Mouse (Mus musculus): ENCODE data around the gene Nol6. TPM values are rescaled to one million over a fixed set of nuclear protein-coding genes. Genes with fewer than 3 reads are reported as not detected.
"Not testable (repeated sequence)": the region's sequence is repeated elsewhere in the genome, so short reads cannot be mapped to it uniquely, and the experiment has no call there.

Gene Nol6
- polyA plus RNA-seq, 1 experiment, result 26.3 TPM

DNA sequence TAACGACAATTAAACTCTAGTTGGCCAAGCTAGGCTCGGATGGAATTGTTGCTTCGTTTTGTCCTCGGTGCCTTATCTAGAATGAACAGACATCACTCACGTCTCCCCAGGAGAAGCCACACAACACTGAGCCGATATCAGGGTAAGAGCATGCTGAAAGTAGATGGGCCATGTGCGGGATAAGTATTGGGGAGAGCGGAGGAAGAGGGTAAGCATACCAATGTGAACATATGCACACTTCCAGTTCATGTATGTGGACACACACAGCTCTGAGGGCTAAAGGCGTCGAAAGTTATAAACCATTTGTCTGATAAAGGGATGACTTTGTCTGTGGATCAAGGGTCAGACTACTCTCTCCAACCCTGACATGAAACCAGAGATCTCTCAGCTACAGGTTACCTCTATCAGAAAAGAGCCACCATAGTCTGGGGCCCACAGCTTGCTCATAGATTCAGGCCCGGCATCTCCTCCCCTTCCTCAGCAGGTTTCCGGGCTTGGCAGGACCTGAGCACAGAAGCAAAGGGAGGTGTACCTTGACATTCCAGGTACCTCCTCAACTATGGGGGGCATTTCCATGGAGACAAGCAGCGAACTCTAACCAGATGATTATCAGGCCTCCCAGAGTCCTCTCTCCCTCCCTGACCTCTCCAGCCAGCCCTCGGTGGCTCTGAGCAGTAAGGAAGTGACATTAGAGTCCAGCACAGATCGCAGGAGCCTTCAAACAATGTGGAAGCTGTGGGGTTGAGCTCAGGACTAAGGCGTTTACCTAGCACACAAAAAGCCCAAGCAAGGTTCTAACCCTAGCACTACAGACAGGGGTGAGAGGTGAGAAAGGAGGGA lies 36.6 kb downstream of the Nol6 start:
- Histone ChIP-seq H3K79me2 (ENCODE audit: control insufficient read depth, insufficient read depth) (no peaks in the 10 kb centered on the region), H3K4me2 (ENCODE audit: low read depth) (no peak overlapping the region), H3K27me3 (ENCODE audit: control insufficient read depth, insufficient read depth, insufficient read length) (peaks cover 22% of the 10 kb centered on the region), H3K4me3 (no peak overlapping the region), H3ac (ENCODE audit: control insufficient read depth, insufficient read length) (no peak overlapping the region), H3K36me3 (ENCODE audit: control insufficient read depth, insufficient read depth) (no peaks in the 10 kb centered on the region)
- TF ChIP-seq POLR2AphosphoS2 (IDR thresholded peaks at IDR 0.05; ENCODE audit: insufficient read length, low read depth), result no peak
- TF ChIP-seq TCF12 (IDR thresholded peaks at IDR 0.05; ENCODE audit: insufficient read depth, poor library complexity, severe bottlenecking), result no peak
- TF ChIP-seq CEBPB (IDR thresholded peaks at IDR 0.05; ENCODE audit: insufficient read depth, poor library complexity, severe bottlenecking), result no peak
- no peak for TF ChIP-seq MYOG (IDR thresholded peaks at IDR 0.05; ENCODE audit: control insufficient read depth in 1 of 3, insufficient read depth in 1 of 3, insufficient read length in 2 of 3, low read depth in 2 of 3)
- TF ChIP-seq TCF3 (IDR thresholded peaks at IDR 0.05; ENCODE audit: insufficient read length, low read depth), result no peak
- TF ChIP-seq MYOD1 (IDR thresholded peaks at IDR 0.05; ENCODE audit: control insufficient read depth in 1 of 3, insufficient read length in 2 of 3, low read depth in 2 of 3), result no peak

DNA sequence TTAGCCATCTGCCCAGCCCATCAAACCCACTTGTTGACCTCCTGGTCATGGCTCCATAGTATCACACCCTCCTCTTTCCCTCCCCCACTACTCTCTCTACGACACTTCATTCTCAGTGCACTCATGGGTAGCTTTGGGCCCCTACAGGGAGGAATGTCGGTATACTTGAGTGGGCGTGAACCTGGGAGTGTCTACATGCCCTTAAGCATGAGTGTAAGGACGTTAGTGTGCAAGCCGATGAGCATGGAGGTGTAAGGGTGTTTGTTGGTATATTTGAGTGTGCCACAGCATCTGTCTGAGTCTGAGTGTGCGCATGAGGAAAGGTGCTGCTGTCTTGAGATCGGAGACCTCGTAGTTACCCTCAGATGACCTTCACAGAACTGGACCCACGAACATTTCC lies 37.3 kb downstream of the Nol6 start:
- TF ChIP-seq E2F4 (IDR thresholded peaks at IDR 0.05; ENCODE audit: insufficient read depth) (no peak), MAX (IDR thresholded peaks at IDR 0.05; ENCODE audit: low read depth) (no peak), POLR2AphosphoS2 (IDR thresholded peaks at IDR 0.05; ENCODE audit: insufficient read length, low read depth) (no peak)
- Histone ChIP-seq H3K27me3 (ENCODE audit: control insufficient read depth, insufficient read depth, insufficient read length) (peaks cover 22% of the 10 kb centered on the region), H3K4me2 (ENCODE audit: low read depth) (no peak overlapping the region), H3K4me3 (no peak overlapping the region), H3K36me3 (ENCODE audit: control insufficient read depth, insufficient read depth) (no peaks in the 10 kb centered on the region), H3ac (ENCODE audit: control insufficient read depth, insufficient read length) (no peak overlapping the region), H3K79me2 (ENCODE audit: control insufficient read depth, insufficient read depth) (no peaks in the 10 kb centered on the region)

DNA sequence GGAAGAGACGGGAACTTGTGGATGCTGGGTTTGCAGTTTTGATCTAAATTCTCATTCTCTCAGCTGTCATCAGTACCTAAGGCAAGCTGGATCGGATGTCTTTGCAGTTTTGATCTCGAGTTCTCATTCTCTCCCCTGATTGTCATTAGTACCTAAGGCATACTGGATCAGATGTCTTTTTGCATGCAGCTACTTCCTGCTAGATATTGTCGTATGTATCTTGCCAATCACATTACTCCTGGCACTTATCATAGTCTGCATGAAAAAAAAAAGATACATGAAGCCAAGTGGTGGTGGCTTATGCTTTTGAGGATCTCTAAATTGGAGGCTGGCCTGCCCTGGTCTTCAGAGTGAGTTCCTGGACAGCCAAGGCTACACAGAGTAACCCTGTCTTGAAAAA lies 39.4 kb downstream of the Nol6 start:
- peaks cover 22% of the 10 kb centered on the region for H3K27me3 ChIP-seq (ENCODE audit: control insufficient read depth, insufficient read depth, insufficient read length)
- no peaks in the 10 kb centered on the region for H3K36me3 ChIP-seq (ENCODE audit: control insufficient read depth, insufficient read depth)
- H3K4me2 ChIP-seq (ENCODE audit: low read depth), result no peak overlapping the region
- no peaks in the 10 kb centered on the region for H3K79me2 ChIP-seq (ENCODE audit: control insufficient read depth, insufficient read depth)
- no peak overlapping the region for H3K4me3 ChIP-seq
- TF ChIP-seq MYOG (IDR thresholded peaks at IDR 0.05; ENCODE audit: control insufficient read depth in 1 of 3, insufficient read depth in 1 of 3, insufficient read length in 2 of 3, low read depth in 2 of 3) (no peak), USF1 (IDR thresholded peaks at IDR 0.05; ENCODE audit: low read depth) (no peak), MAX (IDR thresholded peaks at IDR 0.05; ENCODE audit: low read depth) (no peak), E2F4 (IDR thresholded peaks at IDR 0.05; ENCODE audit: insufficient read depth) (no peak), SRF (IDR thresholded peaks at IDR 0.05; ENCODE audit: control insufficient read depth, insufficient read length, low read depth) (no peak), POLR2AphosphoS2 (IDR thresholded peaks at IDR 0.05; ENCODE audit: insufficient read length, low read depth) (no peak), TCF3 (IDR thresholded peaks at IDR 0.05; ENCODE audit: insufficient read length, low read depth) (no peak), POLR2A (IDR thresholded peaks at IDR 0.05; ENCODE audit: insufficient read length, low read depth) (no peak), CEBPB (IDR thresholded peaks at IDR 0.05; ENCODE audit: insufficient read depth, poor library complexity, severe bottlenecking) (no peak), MYOD1 (IDR thresholded peaks at IDR 0.05; ENCODE audit: control insufficient read depth in 1 of 3, insufficient read length in 2 of 3, low read depth in 2 of 3) (no peak), REST (IDR thresholded peaks at IDR 0.05; ENCODE audit: insufficient read depth, insufficient read length) (no peak), TCF12 (IDR thresholded peaks at IDR 0.05; ENCODE audit: insufficient read depth, poor library complexity, severe bottlenecking) (no peak)
- no peak overlapping the region for H3ac ChIP-seq (ENCODE audit: control insufficient read depth, insufficient read length)

DNA sequence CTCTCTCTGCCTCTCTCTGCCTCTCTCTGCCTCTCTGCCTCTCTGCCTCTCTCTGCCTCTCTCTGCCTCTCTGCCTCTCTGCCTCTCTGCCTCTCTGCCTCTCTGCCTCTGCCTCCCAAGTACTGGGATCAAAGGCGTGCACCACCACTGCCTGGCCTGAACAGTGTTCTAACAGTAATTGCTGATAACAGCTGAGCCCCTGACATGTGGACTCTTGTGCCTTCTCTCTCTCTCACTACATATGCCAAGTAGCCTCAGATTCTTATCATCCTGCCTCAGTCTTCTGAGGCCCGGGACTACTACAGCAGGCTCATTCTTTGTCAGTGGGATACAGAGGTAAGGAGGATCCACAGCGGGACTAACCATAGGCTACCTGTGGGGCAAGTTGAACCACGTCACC lies 41.5 kb downstream of the Nol6 start:
- not testable (repeated sequence) for H3K4me3 ChIP-seq
- peaks cover 11% of the 10 kb centered on the region for H3K27me3 ChIP-seq (ENCODE audit: control insufficient read depth, insufficient read depth, insufficient read length)

DNA sequence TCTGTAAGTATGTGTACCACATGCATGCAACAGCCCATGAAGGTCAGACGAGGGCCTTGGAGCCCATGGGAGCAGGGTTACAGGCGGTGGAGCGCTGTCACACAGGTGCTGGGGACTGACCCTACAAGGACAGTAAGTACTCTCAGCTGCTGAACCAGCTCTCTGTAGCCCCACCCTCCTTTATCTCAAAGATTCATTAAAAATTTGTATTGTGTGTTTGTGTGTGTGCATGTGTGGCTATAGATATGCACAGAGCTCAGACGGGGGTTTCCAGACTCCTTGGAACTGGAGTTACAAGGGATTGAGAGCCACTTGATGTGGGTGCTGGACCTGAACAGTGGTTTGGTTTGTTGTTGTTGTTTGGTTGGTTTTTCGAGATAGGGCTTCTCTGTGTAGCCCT lies 42.5 kb downstream of the Nol6 start:
- Histone ChIP-seq H3ac (ENCODE audit: control insufficient read depth, insufficient read length) (no peak overlapping the region), H3K79me2 (ENCODE audit: control insufficient read depth, insufficient read depth) (no peaks in the 10 kb centered on the region), H3K4me3 (no peak overlapping the region), H3K36me3 (ENCODE audit: control insufficient read depth, insufficient read depth) (no peaks in the 10 kb centered on the region), H3K4me2 (ENCODE audit: low read depth) (no peak overlapping the region), H3K27me3 (ENCODE audit: control insufficient read depth, insufficient read depth, insufficient read length) (peaks cover 6% of the 10 kb centered on the region)
- TF ChIP-seq TCF3 (IDR thresholded peaks at IDR 0.05; ENCODE audit: insufficient read length, low read depth), result no peak
- TF ChIP-seq MAX (IDR thresholded peaks at IDR 0.05; ENCODE audit: low read depth), result no peak
- no peak for TF ChIP-seq POLR2A (IDR thresholded peaks at IDR 0.05; ENCODE audit: insufficient read length, low read depth)
- no peak for TF ChIP-seq MYOG (IDR thresholded peaks at IDR 0.05; ENCODE audit: control insufficient read depth in 1 of 3, insufficient read depth in 1 of 3, insufficient read length in 2 of 3, low read depth in 2 of 3)
- no peak for TF ChIP-seq USF1 (IDR thresholded peaks at IDR 0.05; ENCODE audit: low read depth)
- no peak for TF ChIP-seq E2F4 (IDR thresholded peaks at IDR 0.05; ENCODE audit: insufficient read depth)
- TF ChIP-seq MYOD1 (IDR thresholded peaks at IDR 0.05; ENCODE audit: control insufficient read depth in 1 of 3, insufficient read length in 2 of 3, low read depth in 2 of 3), result no peak
- TF ChIP-seq CEBPB (IDR thresholded peaks at IDR 0.05; ENCODE audit: insufficient read depth, poor library complexity, severe bottlenecking), result no peak
- TF ChIP-seq TCF12 (IDR thresholded peaks at IDR 0.05; ENCODE audit: insufficient read depth, poor library complexity, severe bottlenecking), result no peak
- no peak for TF ChIP-seq REST (IDR thresholded peaks at IDR 0.05; ENCODE audit: insufficient read depth, insufficient read length)
- TF ChIP-seq SRF (IDR thresholded peaks at IDR 0.05; ENCODE audit: control insufficient read depth, insufficient read length, low read depth), result no peak
- TF ChIP-seq POLR2AphosphoS2 (IDR thresholded peaks at IDR 0.05; ENCODE audit: insufficient read length, low read depth), result no peak

More for the DNA sequence above, 41.5 kb downstream of the Nol6 start:
- not testable (repeated sequence) for H3K36me3 ChIP-seq (ENCODE audit: control insufficient read depth, insufficient read depth); H3K79me2 ChIP-seq (ENCODE audit: control insufficient read depth, insufficient read depth); H3ac ChIP-seq (ENCODE audit: control insufficient read depth, insufficient read length); H3K4me2 ChIP-seq (ENCODE audit: low read depth)
